Mouse (Mus musculus) neural tube, embryonic 15.5 days (tissue): ENCODE data around the gene Rab15. TPM values are rescaled to one million over a fixed set of nuclear protein-coding genes. Genes with fewer than 3 reads are reported as not detected.
A peak's percentile ranks its signal among the peaks of the same experiment; 100 is the strongest.

Experiments used
- ATAC-seq: fragments of 200-750 bp; cut with Nextera tagmentation; 2 replicates; pipeline ENCODE4 v1.8.0; 2017; ENCODE audit warnings: mild to moderate bottlenecking, moderate TSS enrichment, moderate library complexity; ENCODE audit not compliant: low FRiP score
- H3K27ac ChIP-seq: fragments of 300-500 bp; sonication (generic); replicated peaks from 2 replicates; pipeline ENCODE4 v1.5.1; 2015; ENCODE audit warnings: mild to moderate bottlenecking, inconsistent platforms
- H3K27me3 ChIP-seq: fragments of 300-500 bp; sonication (generic); replicated peaks from 2 replicates; pipeline ENCODE4 v1.6.1; 2015; ENCODE audit warnings: inconsistent platforms
- H3K36me3 ChIP-seq: fragments of 300-500 bp; sonication (generic); 2 replicates; pipeline ENCODE4 v1.6.1; 2015; ENCODE audit warnings: inconsistent platforms
- H3K4me1 ChIP-seq: fragments of 300-500 bp; sonication (generic); 2 replicates; pipeline ENCODE4 v1.6.1; 2015; ENCODE audit warnings: inconsistent platforms
- H3K4me2 ChIP-seq: fragments of 300-500 bp; sonication (generic); 2 replicates; pipeline ENCODE4 v1.6.1; 2015; ENCODE audit warnings: inconsistent platforms, mild to moderate bottlenecking, moderate library complexity
- H3K4me3 ChIP-seq: fragments of 300-500 bp; sonication (generic); replicated peaks from 2 replicates; pipeline ENCODE4 v1.5.1; 2015; ENCODE audit warnings: mild to moderate bottlenecking, inconsistent platforms
- H3K9ac ChIP-seq: fragments of 300-500 bp; sonication (generic); replicated peaks from 2 replicates; pipeline ENCODE4 v1.6.1; 2015; ENCODE audit warnings: mild to moderate bottlenecking, inconsistent platforms
- H3K9me3 ChIP-seq: fragments of 300-500 bp; sonication (generic); replicated peaks from 2 replicates; pipeline ENCODE4 v1.6.1; 2016; ENCODE audit warnings: inconsistent platforms
- WGBS: fragments of 180-500 bp; shearing (Covaris S2); methylation state at CpG from one replicate; pipeline ENCODE4 v1.1.7; 2015; ENCODE audit warnings: mixed read lengths; 5-methylcytosine and 5-hydroxymethylcytosine counted together
- polyA plus RNA-seq: library from polyadenylated mRNA; unstranded; fragments of >200 nt; fragmentation: Nextera tagmentation; extraction: Ambion mirVana; gene quantifications from 2 replicates; pipeline ENCODE4 v1.2.1, GENCODE M21; 2015

The Rab15 gene
- polyA plus RNA-seq, 1 experiment from 2014 or later: 43.6 TPM

- ATAC-seq: no peak
- Histone ChIP-seq H3K9me3 (no peaks in the 10 kb centered on the region), H3K4me1 (peaks cover 14% of the 10 kb centered on the region), H3K4me2 (no peak overlapping the region), H3K27ac (no peak overlapping the region), H3K9ac (no peak overlapping the region), H3K36me3 (no peaks in the 10 kb centered on the region), H3K4me3 (no peak overlapping the region), H3K27me3 (no peaks in the 10 kb centered on the region)
- WGBS: 81% methylated on average over 6 of the region's 6 CpGs
Observed at GRCm38 (mm10) chr12:76840081-76840480, 17.4 kb upstream of the Rab15 start.

- Histone ChIP-seq H3K27me3 (no peaks in the 10 kb centered on the region), H3K9me3 (no peaks in the 10 kb centered on the region), H3K4me3 (no peak overlapping the region), H3K36me3 (no peaks in the 10 kb centered on the region), H3K27ac (no peak overlapping the region), H3K4me2 (no peak overlapping the region), H3K9ac (no peak overlapping the region), H3K4me1 (peaks cover 14% of the 10 kb centered on the region)
- 94% methylated on average over 4 of the region's 4 CpGs for WGBS
- no peak for ATAC-seq
Observed at GRCm38 (mm10) chr12:76839298-76839697, 16.6 kb upstream of the Rab15 start.

- no peaks in the 10 kb centered on the region for H3K27me3 ChIP-seq
- H3K36me3 ChIP-seq: no peaks in the 10 kb centered on the region
- H3K4me2 ChIP-seq: peak overlapping the region; percentile 71
- H3K27ac ChIP-seq: peak overlapping the region; percentile 89
- peak overlapping the region; percentile 79 for H3K4me3 ChIP-seq
- ATAC-seq: no peak
- peaks cover 14% of the 10 kb centered on the region for H3K4me1 ChIP-seq
- WGBS: 14% methylated on average over 21 of the region's 21 CpGs
- H3K9ac ChIP-seq: peak overlapping the region; percentile 81
- H3K9me3 ChIP-seq: no peaks in the 10 kb centered on the region
Observed at GRCm38 (mm10) chr12:76837844-76838650, 15.3 kb upstream of the Rab15 start.

GRCm38 (mm10) chr12:76837101-76837843, 14.6 kb upstream of the Rab15 start:
- peak overlapping the region; percentile 79 for H3K4me3 ChIP-seq

GRCm38 (mm10) chr12:76832704-76833103, 10.0 kb upstream of the Rab15 start:
- WGBS: 7% methylated on average over 3 of the region's 3 CpGs
- Histone ChIP-seq H3K4me1 (no peaks in the 10 kb centered on the region), H3K36me3 (no peaks in the 10 kb centered on the region), H3K4me2 (no peak overlapping the region), H3K9me3 (no peaks in the 10 kb centered on the region), H3K4me3 (no peak overlapping the region), H3K27me3 (no peaks in the 10 kb centered on the region), H3K27ac (no peak overlapping the region), H3K9ac (no peak overlapping the region)
- no peak for ATAC-seq

More at GRCm38 (mm10) chr12:76837101-76837843, 14.6 kb upstream of the Rab15 start:
- Histone ChIP-seq H3K27ac (peak overlapping the region; percentile 89), H3K27me3 (no peaks in the 10 kb centered on the region), H3K4me1 (peaks cover 14% of the 10 kb centered on the region), H3K9me3 (no peaks in the 10 kb centered on the region), H3K9ac (peak overlapping the region; percentile 81), H3K4me2 (peak overlapping the region; percentile 71), H3K36me3 (no peaks in the 10 kb centered on the region)
- under 1% methylated on average over 43 of the region's 43 CpGs for WGBS
- peak; percentile 98 for ATAC-seq

- Histone ChIP-seq H3K4me3 (no peak overlapping the region), H3K4me2 (no peak overlapping the region), H3K4me1 (peaks cover 26% of the 10 kb centered on the region), H3K9me3 (no peaks in the 10 kb centered on the region), H3K27ac (no peak overlapping the region), H3K27me3 (0 out of 2 replicates have a peak, but pooled peaks cover 3% of the 10 kb centered on the region), H3K9ac (no peak overlapping the region), H3K36me3 (no peaks in the 10 kb centered on the region)
- WGBS: 45% methylated on average over 4 of the region's 4 CpGs
- no peak for ATAC-seq
Observed at GRCm38 (mm10) chr12:76825283-76825682, 2.6 kb upstream of the Rab15 start.

GRCm38 (mm10) chr12:76822002-76822650, 582 bp downstream of the Rab15 start:
- H3K9me3 ChIP-seq: no peaks in the 10 kb centered on the region
- WGBS: 1% methylated on average over 52 of the region's 66 CpGs
- H3K27me3 ChIP-seq: 0 out of 2 replicates have a peak, but pooled peaks cover 3% of the 10 kb centered on the region
- peak overlapping the region; percentile 93 for H3K9ac ChIP-seq
- peak; percentile 85 for ATAC-seq
- peak overlapping the region; percentile 80 for H3K4me2 ChIP-seq
- H3K4me3 ChIP-seq: peak overlapping the region; percentile 80
- H3K36me3 ChIP-seq: no peaks in the 10 kb centered on the region
- H3K4me1 ChIP-seq: peaks cover 48% of the 10 kb centered on the region
- H3K27ac ChIP-seq: peak overlapping the region; percentile 85

- Histone ChIP-seq H3K4me3 (peak overlapping the region; percentile 80; the same call in 1 of the 2 replicates), H3K4me1 (peaks cover 48% of the 10 kb centered on the region), H3K36me3 (no peaks in the 10 kb centered on the region), H3K4me2 (peak overlapping the region; percentile 80), H3K9me3 (no peaks in the 10 kb centered on the region), H3K27ac (no peak overlapping the region), H3K27me3 (0 out of 2 replicates have a peak, but pooled peaks cover 3% of the 10 kb centered on the region), H3K9ac (no peak overlapping the region)
- no peak for ATAC-seq
- WGBS: 63% methylated on average over 4 of the region's 4 CpGs
Observed at GRCm38 (mm10) chr12:76820615-76821014, 2.1 kb downstream of the Rab15 start.

- H3K27me3 ChIP-seq: 0 out of 2 replicates have a peak, but pooled peaks cover under 1% of the 10 kb centered on the region
- no peak overlapping the region for H3K4me3 ChIP-seq
- H3K9me3 ChIP-seq: no peaks in the 10 kb centered on the region
- peaks cover 50% of the 10 kb centered on the region for H3K4me1 ChIP-seq
- ATAC-seq: no peak
- H3K27ac ChIP-seq: no peak overlapping the region
- no peaks in the 10 kb centered on the region for H3K36me3 ChIP-seq
- peak overlapping the region; percentile 80 for H3K4me2 ChIP-seq
- no peak overlapping the region for H3K9ac ChIP-seq
- WGBS: 54% methylated on average over 6 of the region's 6 CpGs
Observed at GRCm38 (mm10) chr12:76819816-76820215, 2.9 kb downstream of the Rab15 start.

GRCm38 (mm10) chr12:76818908-76819307, 3.8 kb downstream of the Rab15 start:
- H3K4me2 ChIP-seq: no peak overlapping the region
- H3K27me3 ChIP-seq: no peaks in the 10 kb centered on the region
- peaks cover 51% of the 10 kb centered on the region for H3K4me1 ChIP-seq
- no peak overlapping the region for H3K4me3 ChIP-seq
- no peaks in the 10 kb centered on the region for H3K9me3 ChIP-seq
- no peak overlapping the region for H3K27ac ChIP-seq
- H3K9ac ChIP-seq: no peak overlapping the region
- H3K36me3 ChIP-seq: no peaks in the 10 kb centered on the region
- no peak for ATAC-seq
- 88% methylated on average over 9 of the region's 9 CpGs for WGBS

- Histone ChIP-seq H3K9me3 (no peaks in the 10 kb centered on the region), H3K36me3 (no peaks in the 10 kb centered on the region), H3K9ac (no peak overlapping the region), H3K4me3 (no peak overlapping the region), H3K27ac (no peak overlapping the region), H3K4me1 (peaks cover 47% of the 10 kb centered on the region), H3K27me3 (no peaks in the 10 kb centered on the region), H3K4me2 (no peak overlapping the region)
- WGBS: 80% methylated on average over 4 of the region's 4 CpGs
- ATAC-seq: no peak
Observed at GRCm38 (mm10) chr12:76818120-76818519, 4.6 kb downstream of the Rab15 start.
